23 mouse cellular contexts compared by ENCODE assay signal in genomic region chr16:34649621-34650020, GRCm38 (mm10). TPM values are rescaled to one million over a fixed set of nuclear protein-coding genes. Genes with fewer than 3 reads are reported as not detected.
"Had no signal": no experiment of that assay in that cellular context is flagged by ENCODE, and none has a peak within 500 bp of the region (broad histone marks: within the 10 kb centered on the region; RNA-seq: fewer than 3 reads in every experiment).

Gene Ropn1, plus strand, starts transcription at chr16:34649921.

- H3K27me3 ChIP-seq: liver, embryonic 13.5 days; liver, embryonic 15.5 days; midbrain, embryonic 13.5 days; neural tube, embryonic 13.5 days; neural tube, embryonic 15.5 days; stomach, embryonic 15.5 days had no signal

- H3K9me3 ChIP-seq: liver, embryonic 13.5 days; liver, embryonic 15.5 days; midbrain, embryonic 10.5 days; midbrain, embryonic 13.5 days; neural tube, embryonic 13.5 days; neural tube, embryonic 15.5 days; stomach, embryonic 15.5 days had no signal

- H3K36me3 ChIP-seq: liver, embryonic 13.5 days; liver, embryonic 15.5 days; midbrain, embryonic 10.5 days; midbrain, embryonic 13.5 days; neural tube, embryonic 13.5 days; neural tube, embryonic 15.5 days; stomach, embryonic 15.5 days had no signal

- H3K4me2 ChIP-seq: liver, embryonic 13.5 days; liver, embryonic 15.5 days; lung, embryonic 14.5 days; midbrain, embryonic 13.5 days; neural tube, embryonic 13.5 days; neural tube, embryonic 15.5 days; stomach, embryonic 15.5 days had no signal

- H3K9ac ChIP-seq: liver, embryonic 13.5 days; liver, embryonic 15.5 days; lung, embryonic 14.5 days; midbrain, embryonic 13.5 days; neural tube, embryonic 13.5 days; neural tube, embryonic 15.5 days; stomach, embryonic 15.5 days had no signal

- H3K4me1 ChIP-seq: liver, embryonic 13.5 days; liver, embryonic 15.5 days; midbrain, embryonic 10.5 days; midbrain, embryonic 13.5 days; neural tube, embryonic 13.5 days; neural tube, embryonic 15.5 days; stomach, embryonic 15.5 days had no signal

- H3K4me3 ChIP-seq: liver, embryonic 13.5 days; liver, embryonic 15.5 days; midbrain, embryonic 10.5 days; midbrain, embryonic 13.5 days; myocyte; neural tube, embryonic 13.5 days; neural tube, embryonic 15.5 days; stomach, embryonic 15.5 days had no signal

- ATAC-seq: midbrain, embryonic 13.5 days; midbrain, embryonic 16.5 days had no signal

- H3K27ac ChIP-seq: liver, embryonic 13.5 days; liver, embryonic 15.5 days; midbrain, embryonic 10.5 days; midbrain, embryonic 13.5 days; neural tube, embryonic 13.5 days; neural tube, embryonic 15.5 days; stomach, embryonic 15.5 days had no signal

- DNase-seq: liver, embryonic 13.5 days; lung, adult 18-20 months; lung, embryonic 14.5 days; lung, postnatal 10 days; lung, postnatal 4 days; retina, postnatal 1 day; right cerebral cortex, adult 18-20 months; right cerebral cortex, postnatal 25 days; thymus, adult 18-20 months; thymus, postnatal 14 days; thymus, postnatal 36 days had no signal

RNA-seq across cellular contexts. Expression of gene Ropn1, which starts in this region (rescaled TPM):
- polyA plus RNA-seq: liver, embryonic 13.5 days; liver, embryonic 15.5 days; lung, embryonic 14.5 days; lung, embryonic 16.5 days; midbrain, embryonic 10.5 days; midbrain, embryonic 13.5 days; midbrain, embryonic 16.5 days; myocyte; neural tube, embryonic 11.5 days; neural tube, embryonic 13.5 days; neural tube, embryonic 15.5 days; spleen, adult 2 months; stomach, embryonic 15.5 days; thymus, postnatal 0 days had no signal
